Mouse (Mus musculus) intestine, postnatal 0 days (tissue): ENCODE measurements around the gene Vps45. TPM values are rescaled to one million over a fixed set of nuclear protein-coding genes. Genes with fewer than 3 reads are reported as not detected.

ENCODE experiments used
- ATAC-seq: fragments of 200-750 bp; cut with Nextera tagmentation; 2 replicates; pipeline ENCODE4 v1.8.0; 2017; ENCODE audit warnings: mild to moderate bottlenecking, moderate TSS enrichment, moderate library complexity
- H3K27ac ChIP-seq: fragments of 300-500 bp; sonication (generic); 2 replicates; pipeline ENCODE4 v1.5.1; 2014; ENCODE audit warnings: mild to moderate bottlenecking, low read depth, low read length, moderate library complexity
- H3K27me3 ChIP-seq: fragments of 300-500 bp; sonication (generic); replicated peaks from 2 replicates; pipeline ENCODE4 v1.6.1; 2014; ENCODE audit warnings: low read length, mixed read lengths; ENCODE audit not compliant: control insufficient read depth, insufficient read depth
- H3K36me3 ChIP-seq: fragments of 300-500 bp; sonication (generic); 2 replicates; pipeline ENCODE4 v1.6.1; 2014; ENCODE audit warnings: mild to moderate bottlenecking, moderate library complexity; ENCODE audit not compliant: control insufficient read depth, insufficient read depth
- H3K4me1 ChIP-seq: fragments of 300-500 bp; sonication (generic); replicated peaks from 2 replicates; pipeline ENCODE4 v1.6.1; 2014; ENCODE audit warnings: antibody characterized with exemption, low read length, mixed read lengths; ENCODE audit not compliant: control insufficient read depth, insufficient read depth
- H3K4me2 ChIP-seq: fragments of 300-500 bp; sonication (generic); replicated peaks from 2 replicates; pipeline ENCODE4 v1.6.1; 2014; ENCODE audit warnings: low read depth, mild to moderate bottlenecking, moderate library complexity
- H3K4me3 ChIP-seq: fragments of 300-500 bp; sonication (generic); 2 replicates; pipeline ENCODE4 v1.5.1; 2014; ENCODE audit warnings: low read depth, low read length
- H3K9ac ChIP-seq: fragments of 300-500 bp; sonication (generic); 2 replicates; pipeline ENCODE4 v1.6.1; 2014; ENCODE audit warnings: mild to moderate bottlenecking, low read depth, low read length
- H3K9me3 ChIP-seq: fragments of 300-500 bp; sonication (generic); 2 replicates; pipeline ENCODE4 v1.6.1; 2016; ENCODE audit warnings: mixed run types; ENCODE audit not compliant: control insufficient read depth
- CTCF ChIP-seq: sonication (generic); IDR thresholded peaks from 2 replicates; pipeline ENCODE4 v1.5.1; 2016; ENCODE audit warnings: low read depth, mild to moderate bottlenecking, control low read depth, antibody characterized with exemption, moderate library complexity
- WGBS: fragments of 180-500 bp; shearing (Covaris S2); extraction: QIAGEN DNeasy Blood & Tissue Kit; methylation state at CpG from one replicate; pipeline ENCODE4 v1.1.7; 2014; 5-methylcytosine and 5-hydroxymethylcytosine counted together
- polyA plus RNA-seq: library from polyadenylated mRNA; unstranded; fragments of >200 nt; fragmentation: Nextera tagmentation; extraction: Ambion mirVana; gene quantifications from 2 replicates; pipeline ENCODE4 v1.2.1, GENCODE M21; 2015

Gene Vps45
- polyA plus RNA-seq, 1 experiment from 2014 or later: 22.5 TPM

DNA sequence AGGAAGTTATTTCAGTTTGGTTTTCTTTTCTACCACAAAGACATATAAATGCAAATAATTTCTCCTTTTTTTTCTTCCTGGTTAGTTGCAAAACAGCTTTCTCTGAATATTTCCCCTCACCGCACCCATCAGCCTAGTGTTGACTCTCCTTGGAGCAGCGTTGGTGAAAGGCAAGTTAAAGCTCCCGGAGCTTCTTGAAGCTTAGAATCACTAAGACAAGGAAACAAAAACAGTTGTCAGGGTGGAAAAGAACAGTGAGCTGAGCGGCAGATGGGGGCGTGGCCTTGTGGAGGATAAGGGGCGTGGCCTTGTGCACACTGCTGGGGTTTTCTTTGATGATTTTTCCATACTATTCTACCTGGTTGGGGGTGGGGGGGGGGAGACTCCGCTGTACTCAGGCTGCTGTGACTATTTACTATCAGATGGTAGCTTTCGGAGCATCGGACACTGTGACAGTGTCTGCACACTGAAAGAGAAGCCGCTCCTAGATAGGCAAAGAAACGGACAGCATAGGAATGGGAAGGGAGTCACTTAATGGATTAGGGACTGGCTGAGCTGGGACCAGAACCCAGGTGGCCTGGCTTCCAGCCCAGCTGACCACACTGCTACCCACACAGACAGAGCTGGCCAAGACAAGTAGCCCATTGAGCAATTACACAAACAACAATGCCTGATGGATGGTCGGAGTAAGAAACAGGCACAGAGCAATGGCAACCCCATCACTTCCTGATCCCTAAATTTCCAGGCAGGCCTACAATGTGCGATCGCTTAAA, 44.0 kb upstream of the Vps45 start:
- no peak for ATAC-seq
- peak overlapping the region; percentile 11; the same call in 1 of the 2 replicates for H3K4me3 ChIP-seq
- 17% methylated on average over 14 of the region's 14 CpGs for WGBS

GRCm38 (mm10) chr3:96098616-96099267, 40.5 kb upstream of the Vps45 start:
- Histone ChIP-seq H3K27ac (peak overlapping the region; percentile 28; the same call in 1 of the 2 replicates), H3K9ac (no peak overlapping the region), H3K4me2 (no peak overlapping the region), H3K27me3 (no peaks in the 10 kb centered on the region), H3K4me1 (peaks cover under 1% of the 10 kb centered on the region; the same call in 1 of the 2 replicates), H3K36me3 (no peaks in the 10 kb centered on the region), H3K4me3 (no peak overlapping the region), H3K9me3 (no peaks in the 10 kb centered on the region)
- no peak for TF ChIP-seq CTCF
- 15% methylated on average over 7 of the region's 7 CpGs for WGBS
- peak; percentile 67 for ATAC-seq

More for the DNA sequence above, 44.0 kb upstream of the Vps45 start:
- H3K27me3 ChIP-seq: no peaks in the 10 kb centered on the region
- H3K27ac ChIP-seq: no peak overlapping the region
- H3K9ac ChIP-seq: no peak overlapping the region
- H3K4me1 ChIP-seq: peaks cover 6% of the 10 kb centered on the region; the same call in 1 of the 2 replicates
- H3K36me3 ChIP-seq: no peaks in the 10 kb centered on the region
- H3K4me2 ChIP-seq: peak overlapping the region; percentile 59
- no peaks in the 10 kb centered on the region for H3K9me3 ChIP-seq
- no peak for TF ChIP-seq CTCF

DNA sequence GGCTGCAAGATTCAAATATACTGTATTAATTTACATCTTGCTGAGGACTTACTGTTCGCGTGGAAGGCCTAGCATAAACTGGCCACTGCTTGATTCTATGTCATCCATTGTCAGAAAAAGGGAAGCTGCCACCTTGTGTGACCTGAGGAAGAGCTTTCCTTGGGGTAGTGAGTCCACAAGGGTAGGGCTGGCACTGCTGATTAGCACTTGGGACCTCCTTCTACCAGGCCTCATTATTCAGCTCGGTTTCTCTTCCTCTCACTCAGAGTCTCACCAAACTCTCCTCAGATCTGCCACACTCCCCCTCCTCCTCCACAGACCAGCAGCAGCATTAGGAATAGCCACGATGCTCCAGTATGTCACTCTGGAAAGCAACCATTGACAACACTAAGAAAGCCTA, 39.9 kb upstream of the Vps45 start:
- no peaks in the 10 kb centered on the region; the same call in 1 of the 2 replicates for H3K4me1 ChIP-seq
- H3K27me3 ChIP-seq: no peaks in the 10 kb centered on the region
- no peak overlapping the region for H3K9ac ChIP-seq
- 62% methylated on average over 4 of the region's 4 CpGs for WGBS
- H3K9me3 ChIP-seq: no peaks in the 10 kb centered on the region
- no peak for ATAC-seq
- H3K36me3 ChIP-seq: no peaks in the 10 kb centered on the region
- H3K27ac ChIP-seq: peak overlapping the region; percentile 28; the same call in 1 of the 2 replicates
- H3K4me3 ChIP-seq: no peak overlapping the region
- no peak overlapping the region for H3K4me2 ChIP-seq
- TF ChIP-seq CTCF: no peak

- no peak overlapping the region for H3K9ac ChIP-seq
- 0 out of 2 replicates have a peak overlapping the region, but pooled peaks have one; percentile 20 for H3K4me3 ChIP-seq
- TF ChIP-seq CTCF: 0 out of 2 replicates have a peak, but pooled peaks have one; percentile 19
- H3K36me3 ChIP-seq: no peaks in the 10 kb centered on the region
- H3K4me1 ChIP-seq: no peaks in the 10 kb centered on the region; the same call in 1 of the 2 replicates
- H3K27me3 ChIP-seq: no peaks in the 10 kb centered on the region
- H3K4me2 ChIP-seq: peak overlapping the region; percentile 58
- peak; percentile 89 for ATAC-seq
- 37% methylated on average over 13 of the region's 13 CpGs for WGBS
- peak overlapping the region; percentile 82 for H3K27ac ChIP-seq
- no peaks in the 10 kb centered on the region for H3K9me3 ChIP-seq
These were observed 35.9 kb upstream of the Vps45 start for GRCm38 (mm10) chr3:96094203-96094602.

GRCm38 (mm10) chr3:96093509-96093908, 35.2 kb upstream of the Vps45 start:
- H3K9ac ChIP-seq: no peak overlapping the region
- H3K4me1 ChIP-seq: no peaks in the 10 kb centered on the region; the same call in 1 of the 2 replicates
- H3K4me2 ChIP-seq: peak overlapping the region; percentile 58
- peak; percentile 77 for ATAC-seq
- peak overlapping the region; percentile 20; the same call in 1 of the 2 replicates for H3K4me3 ChIP-seq
- no peaks in the 10 kb centered on the region for H3K9me3 ChIP-seq
- H3K27ac ChIP-seq: peak overlapping the region; percentile 82
- H3K36me3 ChIP-seq: no peaks in the 10 kb centered on the region
- 44% methylated on average over 13 of the region's 13 CpGs for WGBS
- peak; percentile 58 for TF ChIP-seq CTCF
- no peaks in the 10 kb centered on the region for H3K27me3 ChIP-seq

DNA sequence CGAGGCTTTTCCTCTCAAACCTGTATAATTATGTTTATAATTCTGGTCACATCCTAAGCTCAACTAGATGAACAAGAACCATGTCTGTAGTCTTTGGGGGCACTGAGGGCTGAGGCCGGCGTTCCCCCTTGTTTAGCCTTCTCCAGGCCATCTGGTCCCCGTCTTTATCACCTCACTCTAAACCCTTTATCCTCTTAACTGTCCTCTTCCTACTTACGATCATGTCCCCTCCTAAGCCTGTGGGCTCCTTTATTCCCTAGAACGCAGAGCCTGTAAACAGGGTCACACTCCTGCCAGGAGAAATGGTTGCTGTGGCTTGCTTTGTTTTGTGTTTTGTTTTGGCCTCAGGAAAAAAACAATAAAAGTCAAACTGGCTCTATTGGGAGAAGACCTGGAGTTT, 33.7 kb upstream of the Vps45 start:
- WGBS: 74% methylated on average over 6 of the region's 6 CpGs
- Histone ChIP-seq H3K36me3 (no peaks in the 10 kb centered on the region), H3K27ac (no peak overlapping the region), H3K4me3 (no peak overlapping the region), H3K9ac (no peak overlapping the region), H3K27me3 (no peaks in the 10 kb centered on the region), H3K4me1 (no peaks in the 10 kb centered on the region; the same call in 1 of the 2 replicates), H3K9me3 (no peaks in the 10 kb centered on the region), H3K4me2 (no peak overlapping the region)
- ATAC-seq: no peak
- TF ChIP-seq CTCF: no peak
